Mouse (Mus musculus) MEL (cell line): ENCODE measurements at regions not wholly inside any gene's neighbourhood (a gene's known extent, or its start where the extent isn't known, plus 50 kb on each side); places are given as distances from the start of the nearest gene placed in this dataset.

Source experiments
- DNase-seq: peaks from one replicate; pipeline ENCODE4 v3.0.0; 2011; ENCODE audit warnings: low read depth, low spot score
- H3K27ac ChIP-seq: 2 replicates; pipeline ENCODE4 v1.5.1; 2012; ENCODE audit warnings: low read depth, mild to moderate bottlenecking, control low read depth, low read length, moderate library complexity; ENCODE audit not compliant: control insufficient read depth
- H3K27me3 ChIP-seq, 2 experiments: fragments of 150-350 bp in 1 of 2; sonication (generic) in 1 of 2; 2 replicates each; pipeline ENCODE4 v1.6.1; 2012; ENCODE audit warnings: low read length in 2 of 2, mild to moderate bottlenecking in 2 of 2, improper control_type of control experiment in 1 of 2, moderate library complexity in 1 of 2; ENCODE audit not compliant: insufficient read depth in 2 of 2, control insufficient read depth in 1 of 2
- H3K36me3 ChIP-seq, 2 experiments: 2 replicates each; pipeline ENCODE4 v1.6.1; 2012 to 2014; ENCODE audit warnings: low read length in 2 of 2, improper control_type of control experiment in 1 of 2, inconsistent platforms in 1 of 2, mild to moderate bottlenecking in 1 of 2; ENCODE audit not compliant: insufficient read depth in 2 of 2, control insufficient read depth in 1 of 2
- H3K4me1 ChIP-seq, 2 experiments: fragments of 150-350 bp in 1 of 2; sonication (generic) in 1 of 2; 2 replicates each; pipeline ENCODE4 v1.6.1; 2012; ENCODE audit warnings: low read length in 2 of 2, improper control_type of control experiment in 1 of 2, mild to moderate bottlenecking in 1 of 2; ENCODE audit not compliant: insufficient read depth in 2 of 2, control insufficient read depth in 1 of 2
- H3K4me3 ChIP-seq, 2 experiments: fragments of 150-350 bp in 1 of 2; sonication (generic) in 1 of 2; 2 replicates each; pipeline ENCODE4 v1.5.1; 2012; ENCODE audit warnings: low read depth in 2 of 2, low read length in 2 of 2, mild to moderate bottlenecking in 2 of 2, moderate library complexity in 2 of 2, control low read depth in 1 of 2, improper control_type of control experiment in 1 of 2; ENCODE audit not compliant: control insufficient read depth in 1 of 2, insufficient read depth in 1 of 2
- H3K79me2 ChIP-seq: 2 replicates; pipeline ENCODE4 v1.6.1; 2012; ENCODE audit warnings: mild to moderate bottlenecking, low read length, moderate library complexity; ENCODE audit not compliant: control insufficient read depth, poor library complexity, insufficient read depth
- H3K9ac ChIP-seq: 2 replicates; pipeline ENCODE4 v1.6.1; 2012; ENCODE audit warnings: low read depth, mild to moderate bottlenecking, control low read depth, low read length, moderate library complexity; ENCODE audit not compliant: control insufficient read depth, poor library complexity, severe bottlenecking
- H3K9me3 ChIP-seq: fragments of 150-350 bp; sonication (generic); replicated peaks from 2 replicates; pipeline ENCODE4 v1.6.1; 2012; ENCODE audit warnings: mild to moderate bottlenecking, low read length, improper control_type of control experiment, moderate library complexity; ENCODE audit not compliant: insufficient read depth
- CTCF ChIP-seq, 3 experiments: IDR thresholded peaks in 2 of 3; conservative IDR thresholded peaks in 1 of 3; 2 replicates each; pipeline ENCODE4 v1.5.1; 2011 to 2012; ENCODE audit warnings: low read length in 3 of 3, low read depth in 2 of 3, mild to moderate bottlenecking in 2 of 3, improper control_type of control experiment in 1 of 3, inconsistent platforms in 1 of 3, mixed read lengths in 1 of 3, moderate library complexity in 1 of 3; ENCODE audit not compliant: control insufficient read depth in 1 of 3, insufficient read depth in 1 of 3, poor library complexity in 1 of 3, severe bottlenecking in 1 of 3
- EP300 ChIP-seq, 2 experiments: IDR thresholded peaks; 2 replicates each; pipeline ENCODE4 v1.6.1; 2011; ENCODE audit warnings: improper control_type of control experiment in 2 of 2, low read length in 2 of 2, low read depth in 1 of 2, mild to moderate bottlenecking in 1 of 2
- ETS1 ChIP-seq: IDR thresholded peaks from 2 replicates; pipeline ENCODE4 v1.6.1; 2012; ENCODE audit warnings: low read depth, mild to moderate bottlenecking, inconsistent platforms, low read length, improper control_type of control experiment, moderate library complexity
- GATA1 ChIP-seq: IDR thresholded peaks from 2 replicates; pipeline ENCODE4 v1.6.1; 2011; ENCODE audit warnings: low read depth, low read length, improper control_type of control experiment
- HCFC1 ChIP-seq: IDR thresholded peaks from 2 replicates; pipeline ENCODE4 v1.6.1; 2012; ENCODE audit warnings: low read depth, mild to moderate bottlenecking, inconsistent platforms, low read length, improper control_type of control experiment, moderate library complexity
- JUND ChIP-seq: IDR thresholded peaks from 2 replicates; pipeline ENCODE4 v1.6.1; 2011; ENCODE audit warnings: low read depth, mild to moderate bottlenecking, improper control_type of control experiment, low read length
- KAT2A ChIP-seq: conservative IDR thresholded peaks from 2 replicates; pipeline ENCODE4 v1.6.1; 2012; ENCODE audit warnings: low read depth, low read length, improper control_type of control experiment, inconsistent platforms
- MAFK ChIP-seq: IDR thresholded peaks from 2 replicates; pipeline ENCODE4 v1.6.1; 2011; ENCODE audit warnings: low read depth, mild to moderate bottlenecking, low read length, improper control_type of control experiment, borderline replicate concordance
- MEF2A ChIP-seq: IDR thresholded peaks from 2 replicates; pipeline ENCODE4 v1.6.1; 2014; ENCODE audit warnings: low read depth, mild to moderate bottlenecking, inconsistent platforms, low read length, improper control_type of control experiment; ENCODE audit not compliant: poor library complexity, insufficient replicate concordance, severe bottlenecking; ENCODE audit errors: extremely low read depth
- MXI1 ChIP-seq: IDR thresholded peaks from 2 replicates; pipeline ENCODE4 v1.6.1; 2011; ENCODE audit warnings: mild to moderate bottlenecking, low read depth, low read length, improper control_type of control experiment
- MYB ChIP-seq: IDR thresholded peaks from 2 replicates; pipeline ENCODE4 v1.6.1; 2011; ENCODE audit warnings: mild to moderate bottlenecking, low read depth, low read length, improper control_type of control experiment
- MYC ChIP-seq: IDR thresholded peaks from 2 replicates; pipeline ENCODE4 v1.6.1; 2011; ENCODE audit warnings: low read depth, mild to moderate bottlenecking, low read length, improper control_type of control experiment, moderate library complexity
- NELFE ChIP-seq: IDR thresholded peaks from 2 replicates; pipeline ENCODE4 v1.6.1; 2011; ENCODE audit warnings: low read depth, low read length, improper control_type of control experiment
- POLR2A ChIP-seq, 2 experiments: IDR thresholded peaks; 2 replicates each; pipeline ENCODE4 v1.6.1; 2011 to 2012; ENCODE audit warnings: low read length in 2 of 2, mild to moderate bottlenecking in 2 of 2, control low read depth in 1 of 2, improper control_type of control experiment in 1 of 2, low read depth in 1 of 2, moderate library complexity in 1 of 2; ENCODE audit not compliant: control insufficient read depth in 1 of 2, insufficient read depth in 1 of 2, poor library complexity in 1 of 2
- POLR2AphosphoS2 ChIP-seq: IDR thresholded peaks from 2 replicates; pipeline ENCODE4 v1.6.1; 2011; ENCODE audit warnings: low read length, improper control_type of control experiment
- RAD21 ChIP-seq: IDR thresholded peaks from 2 replicates; pipeline ENCODE4 v1.6.1; 2011; ENCODE audit warnings: mild to moderate bottlenecking, low read depth, low read length, improper control_type of control experiment
- RCOR1 ChIP-seq: IDR thresholded peaks from 2 replicates; pipeline ENCODE4 v1.6.1; 2012; ENCODE audit warnings: low read depth, mild to moderate bottlenecking, inconsistent platforms, low read length, improper control_type of control experiment
- SMC3 ChIP-seq: IDR thresholded peaks from 2 replicates; pipeline ENCODE4 v1.6.1; 2011; ENCODE audit warnings: low read depth, low read length, improper control_type of control experiment
- TAL1 ChIP-seq: IDR thresholded peaks from 2 replicates; pipeline ENCODE4 v1.6.1; 2012; ENCODE audit warnings: mild to moderate bottlenecking, inconsistent platforms, low read length, moderate library complexity, mixed read lengths
- TBP ChIP-seq: IDR thresholded peaks from 2 replicates; pipeline ENCODE4 v1.8.0; 2011; ENCODE audit warnings: low read depth, low read length, improper control_type of control experiment
- UBTF ChIP-seq: IDR thresholded peaks from 2 replicates; pipeline ENCODE4 v1.6.1; 2012; ENCODE audit warnings: low read depth, mild to moderate bottlenecking, inconsistent platforms, low read length, improper control_type of control experiment, moderate library complexity, borderline replicate concordance; ENCODE audit not compliant: insufficient read depth
- ZMIZ1 ChIP-seq: IDR thresholded peaks from 2 replicates; pipeline ENCODE4 v1.6.1; 2012; ENCODE audit warnings: low read depth, mild to moderate bottlenecking, inconsistent platforms, low read length, improper control_type of control experiment, moderate library complexity

GRCm38 (mm10) chr1:76143516-76143915 is 597.5 kb downstream of the Slc4a3 start:
- H3K4me3 ChIP-seq: no peak overlapping the region
- no peaks in the 10 kb centered on the region for H3K79me2 ChIP-seq
- H3K27me3 ChIP-seq: no peaks in the 10 kb centered on the region
- DNase-seq: no peak
- H3K9me3 ChIP-seq: no peaks in the 10 kb centered on the region
- H3K4me1 ChIP-seq: no peaks in the 10 kb centered on the region
- no peaks in the 10 kb centered on the region for H3K36me3 ChIP-seq
- H3K9ac ChIP-seq: no peak overlapping the region
- TF ChIP-seq UBTF (no peak), TBP (no peak), GATA1 (no peak), MEF2A (no peak), TAL1 (no peak), RCOR1 (no peak), EP300 (IDR thresholded peaks at IDR 0.05; ENCODE audit: low read depth in 1 of 2, low read length in 2 of 2) (no peak), MYC (no peak), SMC3 (no peak), MYB (no peak), POLR2AphosphoS2 (no peak), RAD21 (no peak), ETS1 (no peak), MAFK (no peak), CTCF (IDR thresholded peaks at IDR 0.05 in 2 of 3, conservative IDR thresholded peaks at IDR 0.05 in 1 of 3; ENCODE audit: control insufficient read depth in 1 of 3, insufficient read depth in 1 of 3, low read depth in 2 of 3, low read length in 3 of 3, poor library complexity in 1 of 3, severe bottlenecking in 1 of 3) (no peak), KAT2A (no peak), JUND (no peak), MXI1 (no peak)
- H3K27ac ChIP-seq: no peak overlapping the region

GRCm38 (mm10) chr1:76148963-76149362 is 602.9 kb downstream of the Slc4a3 start:
- H3K9me3 ChIP-seq: no peaks in the 10 kb centered on the region
- TF ChIP-seq ZMIZ1 (no peak), MEF2A (no peak), NELFE (no peak), POLR2A (IDR thresholded peaks at IDR 0.05; ENCODE audit: control insufficient read depth in 1 of 2, insufficient read depth in 1 of 2, low read depth in 1 of 2, low read length in 2 of 2, poor library complexity in 1 of 2) (no peak), CTCF (IDR thresholded peaks at IDR 0.05 in 2 of 3, conservative IDR thresholded peaks at IDR 0.05 in 1 of 3; ENCODE audit: control insufficient read depth in 1 of 3, insufficient read depth in 1 of 3, low read depth in 2 of 3, low read length in 3 of 3, poor library complexity in 1 of 3, severe bottlenecking in 1 of 3) (no peak), HCFC1 (no peak), POLR2AphosphoS2 (no peak), MYB (no peak)
- no peak overlapping the region for H3K27ac ChIP-seq
- no peaks in the 10 kb centered on the region for H3K79me2 ChIP-seq
- no peak for DNase-seq
- H3K4me3 ChIP-seq: no peak overlapping the region
- no peak overlapping the region for H3K9ac ChIP-seq
- no peaks in the 10 kb centered on the region for H3K27me3 ChIP-seq
- H3K4me1 ChIP-seq: no peaks in the 10 kb centered on the region
- H3K36me3 ChIP-seq: no peaks in the 10 kb centered on the region
